Mouse (Mus musculus): Measurements from ENCODE around the gene Tex13c2. TPM values are rescaled to one million over a fixed set of nuclear protein-coding genes. Genes with fewer than 3 reads are reported as not detected.

The Tex13c2 gene
- not detected in 2 replicates for polyA plus RNA-seq (2014; fragmentation: Nextera tagmentation; extraction: Ambion mirVana)

DNA sequence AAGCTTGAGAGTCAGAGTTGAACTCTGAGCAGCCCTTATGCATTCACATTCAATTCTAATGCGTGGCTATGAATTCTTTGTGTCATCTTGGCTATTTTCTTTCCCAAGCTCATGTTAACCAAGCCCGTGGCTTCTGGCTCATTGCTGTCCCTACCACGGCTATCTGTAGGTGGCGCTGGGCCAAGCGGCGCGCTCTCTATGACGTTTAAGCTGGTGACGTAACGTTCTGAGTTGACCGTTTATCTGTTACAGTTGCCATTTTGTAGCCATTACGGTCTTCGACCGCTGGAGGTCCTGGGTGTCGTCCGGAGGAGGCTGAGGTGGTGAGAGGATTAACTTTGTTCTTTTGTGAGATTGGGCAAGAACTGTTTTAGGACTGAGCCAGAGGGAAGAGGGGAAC lies at the start of gene Tex13c2:
TSS of gene Tex13c2 (plus strand) at position 246 of the 400 bp plus-strand sequence.
- WGBS: 89% methylated on average over 16 of the region's 16 CpGs
- no peaks in the 10 kb centered on the region for H3K4me1 ChIP-seq (ENCODE audit: control insufficient read depth, insufficient read depth, low read length)
- H3K36me3 ChIP-seq (ENCODE audit: control insufficient read depth, insufficient read depth, low read length): no peaks in the 10 kb centered on the region
- H3K27ac ChIP-seq (ENCODE audit: low read length): no peak within 1 kb of the TSS
- H3K4me2 ChIP-seq (replicated peaks; ENCODE audit: low read depth, low read length): no peak within 1 kb of the TSS
- no peak for ATAC-seq (ENCODE audit: insufficient number of reproducible peaks, insufficient read depth, low FRiP score, low read depth)
- H3K9me3 ChIP-seq (ENCODE audit: control insufficient read depth, low read depth, low read length): no peaks in the 10 kb centered on the region; the same call in 1 of the 2 replicates
- no peak within 1 kb of the TSS for H3K4me3 ChIP-seq (ENCODE audit: low read depth, low read length)
- no peak within 1 kb of the TSS for H3K9ac ChIP-seq (replicated peaks; ENCODE audit: low read depth, low read length)
- H3K27me3 ChIP-seq (ENCODE audit: control insufficient read depth, insufficient read depth, low read length): no peaks in the 10 kb centered on the region

GRCm38 (mm10) chrX:42450305-42450704 lies 39.2 kb upstream of the Tex13c2 start:
- no peak for ATAC-seq (ENCODE audit: insufficient number of reproducible peaks, insufficient read depth, low FRiP score, low read depth)
- Histone ChIP-seq H3K4me3 (ENCODE audit: low read depth, low read length) (no peak overlapping the region), H3K4me1 (ENCODE audit: control insufficient read depth, insufficient read depth, low read length) (no peaks in the 10 kb centered on the region), H3K36me3 (ENCODE audit: control insufficient read depth, insufficient read depth, low read length) (no peaks in the 10 kb centered on the region), H3K27ac (ENCODE audit: low read length) (no peak overlapping the region), H3K9me3 (ENCODE audit: control insufficient read depth, low read depth, low read length) (no peaks in the 10 kb centered on the region), H3K9ac (replicated peaks; ENCODE audit: low read depth, low read length) (no peak overlapping the region), H3K4me2 (replicated peaks; ENCODE audit: low read depth, low read length) (no peak overlapping the region), H3K27me3 (ENCODE audit: control insufficient read depth, insufficient read depth, low read length) (no peaks in the 10 kb centered on the region)
- 77% methylated on average over 1 of the region's 1 CpGs for WGBS

DNA sequence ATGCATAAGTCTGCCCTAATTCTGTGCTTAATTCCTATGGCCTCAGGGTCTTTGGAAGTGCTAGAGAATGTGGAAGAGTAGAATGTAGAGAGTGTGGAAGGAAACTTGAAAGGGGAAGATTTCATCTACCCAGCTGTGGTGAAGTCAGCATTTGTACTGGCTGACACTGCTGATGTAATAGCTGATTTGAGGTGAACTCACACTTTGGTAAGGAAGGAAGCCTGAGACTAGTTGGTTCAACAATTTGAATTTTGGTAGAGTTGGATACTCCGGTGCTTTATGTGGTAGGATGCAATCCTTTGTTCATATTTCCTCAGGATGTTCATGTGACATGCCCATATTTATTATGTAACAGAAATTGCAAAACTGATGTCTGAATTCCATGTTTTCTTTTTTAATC lies 36.5 kb upstream of the Tex13c2 start:
- Histone ChIP-seq H3K4me1 (ENCODE audit: control insufficient read depth, insufficient read depth, low read length) (no peaks in the 10 kb centered on the region), H3K9ac (replicated peaks; ENCODE audit: low read depth, low read length) (no peak overlapping the region), H3K36me3 (ENCODE audit: control insufficient read depth, insufficient read depth, low read length) (no peaks in the 10 kb centered on the region), H3K4me2 (replicated peaks; ENCODE audit: low read depth, low read length) (no peak overlapping the region), H3K27ac (ENCODE audit: low read length) (no peak overlapping the region), H3K27me3 (ENCODE audit: control insufficient read depth, insufficient read depth, low read length) (no peaks in the 10 kb centered on the region), H3K4me3 (ENCODE audit: low read depth, low read length) (no peak overlapping the region), H3K9me3 (ENCODE audit: control insufficient read depth, low read depth, low read length) (no peaks in the 10 kb centered on the region)
- WGBS: 90% methylated on average over 1 of the region's 1 CpGs
- ATAC-seq (ENCODE audit: insufficient number of reproducible peaks, insufficient read depth, low FRiP score, low read depth): no peak

DNA sequence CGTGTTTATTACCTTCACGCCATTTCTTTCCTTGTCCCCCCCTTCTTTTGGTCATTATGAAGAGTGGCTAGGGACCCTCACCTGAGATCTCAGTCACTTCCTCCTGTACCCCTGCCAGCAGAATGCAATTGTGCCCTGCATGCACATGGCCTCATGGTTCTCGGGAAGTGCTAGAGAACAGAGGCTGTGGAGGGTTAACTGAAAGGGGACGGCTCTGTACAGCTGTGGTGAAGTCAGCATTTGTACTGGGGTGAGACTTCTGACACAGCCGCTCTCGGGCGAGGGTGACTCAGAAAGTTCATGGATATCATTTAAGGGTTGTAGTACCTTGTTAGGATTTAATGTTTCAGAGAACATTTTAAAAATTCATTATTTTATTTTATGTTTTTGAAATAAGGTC lies 35.0 kb upstream of the Tex13c2 start:
- no peaks in the 10 kb centered on the region for H3K9me3 ChIP-seq (ENCODE audit: control insufficient read depth, low read depth, low read length)
- no peak overlapping the region for H3K4me3 ChIP-seq (ENCODE audit: low read depth, low read length)
- 70% methylated on average over 7 of the region's 7 CpGs for WGBS
- H3K9ac ChIP-seq (replicated peaks; ENCODE audit: low read depth, low read length): no peak overlapping the region
- no peaks in the 10 kb centered on the region for H3K36me3 ChIP-seq (ENCODE audit: control insufficient read depth, insufficient read depth, low read length)
- no peak overlapping the region for H3K27ac ChIP-seq (ENCODE audit: low read length)
- no peaks in the 10 kb centered on the region for H3K4me1 ChIP-seq (ENCODE audit: control insufficient read depth, insufficient read depth, low read length)
- no peaks in the 10 kb centered on the region for H3K27me3 ChIP-seq (ENCODE audit: control insufficient read depth, insufficient read depth, low read length)
- H3K4me2 ChIP-seq (replicated peaks; ENCODE audit: low read depth, low read length): no peak overlapping the region
- ATAC-seq (ENCODE audit: insufficient number of reproducible peaks, insufficient read depth, low FRiP score, low read depth): no peak

GRCm38 (mm10) chrX:42490336-42490735 lies 845 bp downstream of the Tex13c2 start:
- H3K27ac ChIP-seq (ENCODE audit: low read length): no peak overlapping the region
- 93% methylated on average over 8 of the region's 8 CpGs for WGBS

DNA sequence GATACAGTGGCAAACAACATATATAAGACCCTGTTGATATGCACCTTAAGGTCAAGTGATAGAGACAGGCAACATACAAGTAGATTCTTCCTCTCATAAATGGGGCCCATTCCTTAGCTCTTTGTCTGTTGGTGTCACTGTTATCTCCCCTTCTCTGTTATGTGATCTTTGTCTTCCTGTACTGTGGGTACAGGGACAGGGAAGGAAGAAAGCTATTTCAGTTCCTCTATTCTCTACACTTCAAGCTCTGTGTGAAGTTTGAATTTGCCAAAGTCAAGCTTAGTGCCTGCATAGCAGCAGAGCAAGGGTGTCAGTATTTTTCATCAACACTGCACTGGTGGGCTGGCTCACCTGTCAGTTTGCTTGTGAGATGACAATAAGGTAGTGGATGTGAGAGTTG lies 11.0 kb downstream of the Tex13c2 start:
- H3K4me2 ChIP-seq (replicated peaks; ENCODE audit: low read depth, low read length): no peak overlapping the region
- no peak overlapping the region for H3K4me3 ChIP-seq (ENCODE audit: low read depth, low read length)
- no peaks in the 10 kb centered on the region for H3K27me3 ChIP-seq (ENCODE audit: control insufficient read depth, insufficient read depth, low read length)
- H3K9me3 ChIP-seq (ENCODE audit: control insufficient read depth, low read depth, low read length): no peaks in the 10 kb centered on the region
- no peak overlapping the region for H3K9ac ChIP-seq (replicated peaks; ENCODE audit: low read depth, low read length)
- no peak overlapping the region for H3K27ac ChIP-seq (ENCODE audit: low read length)
- ATAC-seq (ENCODE audit: insufficient number of reproducible peaks, insufficient read depth, low FRiP score, low read depth): no peak
- no peaks in the 10 kb centered on the region for H3K36me3 ChIP-seq (ENCODE audit: control insufficient read depth, insufficient read depth, low read length)
- H3K4me1 ChIP-seq (ENCODE audit: control insufficient read depth, insufficient read depth, low read length): no peaks in the 10 kb centered on the region

More at GRCm38 (mm10) chrX:42490336-42490735, 845 bp downstream of the Tex13c2 start:
- no peaks in the 10 kb centered on the region for H3K36me3 ChIP-seq (ENCODE audit: control insufficient read depth, insufficient read depth, low read length)
- H3K4me2 ChIP-seq (replicated peaks; ENCODE audit: low read depth, low read length): no peak overlapping the region
- no peak overlapping the region for H3K4me3 ChIP-seq (ENCODE audit: low read depth, low read length)
- no peaks in the 10 kb centered on the region for H3K4me1 ChIP-seq (ENCODE audit: control insufficient read depth, insufficient read depth, low read length)
- no peak for ATAC-seq (ENCODE audit: insufficient number of reproducible peaks, insufficient read depth, low FRiP score, low read depth)
- no peaks in the 10 kb centered on the region; the same call in 1 of the 2 replicates for H3K9me3 ChIP-seq (ENCODE audit: control insufficient read depth, low read depth, low read length)
- H3K27me3 ChIP-seq (ENCODE audit: control insufficient read depth, insufficient read depth, low read length): no peaks in the 10 kb centered on the region
- no peak overlapping the region for H3K9ac ChIP-seq (replicated peaks; ENCODE audit: low read depth, low read length)

- WGBS: 74% methylated on average over 13 of the region's 13 CpGs
- Histone ChIP-seq H3K36me3 (ENCODE audit: control insufficient read depth, insufficient read depth, low read length) (no peaks in the 10 kb centered on the region), H3K4me3 (ENCODE audit: low read depth, low read length) (no peak within 1 kb of the TSS), H3K9ac (replicated peaks; ENCODE audit: low read depth, low read length) (no peak within 1 kb of the TSS), H3K27ac (ENCODE audit: low read length) (no peak within 1 kb of the TSS), H3K4me1 (ENCODE audit: control insufficient read depth, insufficient read depth, low read length) (no peaks in the 10 kb centered on the region), H3K27me3 (ENCODE audit: control insufficient read depth, insufficient read depth, low read length) (no peaks in the 10 kb centered on the region), H3K4me2 (replicated peaks; ENCODE audit: low read depth, low read length) (no peak within 1 kb of the TSS), H3K9me3 (ENCODE audit: control insufficient read depth, low read depth, low read length) (no peaks in the 10 kb centered on the region)
- ATAC-seq (ENCODE audit: insufficient number of reproducible peaks, insufficient read depth, low FRiP score, low read depth): no peak
These were observed 13.0 kb downstream of the Tex13c2 start, which contains the start of gene Sh2d1a for GRCm38 (mm10) chrX:42502291-42503043. Gene Sh2d1a, plus strand, starts transcription at chrX:42502453.

- no peaks in the 10 kb centered on the region for H3K36me3 ChIP-seq (ENCODE audit: control insufficient read depth, insufficient read depth, low read length)
- H3K27me3 ChIP-seq (ENCODE audit: control insufficient read depth, insufficient read depth, low read length): no peaks in the 10 kb centered on the region
- no peak for ATAC-seq (ENCODE audit: insufficient number of reproducible peaks, insufficient read depth, low FRiP score, low read depth)
- H3K27ac ChIP-seq (ENCODE audit: low read length): no peak overlapping the region
- no peak overlapping the region for H3K4me3 ChIP-seq (ENCODE audit: low read depth, low read length)
- no peak overlapping the region for H3K9ac ChIP-seq (replicated peaks; ENCODE audit: low read depth, low read length)
- WGBS: 81% methylated on average over 2 of the region's 2 CpGs
- H3K4me2 ChIP-seq (replicated peaks; ENCODE audit: low read depth, low read length): no peak overlapping the region
- H3K4me1 ChIP-seq (ENCODE audit: control insufficient read depth, insufficient read depth, low read length): no peaks in the 10 kb centered on the region
- no peaks in the 10 kb centered on the region for H3K9me3 ChIP-seq (ENCODE audit: control insufficient read depth, low read depth, low read length)
These were observed 21.6 kb downstream of the Tex13c2 start for GRCm38 (mm10) chrX:42511105-42511504.

DNA sequence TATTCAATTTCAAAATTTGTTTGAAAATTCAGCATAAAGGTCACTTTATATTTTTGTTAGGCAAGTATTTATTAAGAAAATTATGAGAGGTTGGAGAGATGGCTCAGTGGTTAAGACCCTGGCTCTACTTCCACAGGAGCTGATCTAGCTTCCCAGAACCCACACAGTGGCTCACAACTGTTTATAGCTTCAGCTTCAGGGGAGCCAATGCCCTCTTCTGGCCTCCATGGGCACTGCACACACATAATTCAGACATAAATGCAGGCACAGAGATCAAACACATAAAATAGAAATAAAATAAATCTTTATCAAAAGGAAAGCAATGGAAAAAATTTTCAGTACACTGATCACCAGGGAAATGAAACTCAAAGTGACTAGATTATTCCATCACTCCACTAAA lies 23.1 kb downstream of the Tex13c2 start:
- ATAC-seq (ENCODE audit: insufficient number of reproducible peaks, insufficient read depth, low FRiP score, low read depth): no peak
- Histone ChIP-seq H3K9ac (replicated peaks; ENCODE audit: low read depth, low read length) (no peak overlapping the region), H3K4me2 (replicated peaks; ENCODE audit: low read depth, low read length) (no peak overlapping the region), H3K4me3 (ENCODE audit: low read depth, low read length) (no peak overlapping the region), H3K27ac (ENCODE audit: low read length) (no peak overlapping the region), H3K27me3 (ENCODE audit: control insufficient read depth, insufficient read depth, low read length) (no peaks in the 10 kb centered on the region), H3K9me3 (ENCODE audit: control insufficient read depth, low read depth, low read length) (no peaks in the 10 kb centered on the region), H3K36me3 (ENCODE audit: control insufficient read depth, insufficient read depth, low read length) (no peaks in the 10 kb centered on the region), H3K4me1 (ENCODE audit: control insufficient read depth, insufficient read depth, low read length) (no peaks in the 10 kb centered on the region)
